Mouse (Mus musculus): ENCODE data around the gene Dcxr. TPM values are rescaled to one million over a fixed set of nuclear protein-coding genes. Genes with fewer than 3 reads are reported as not detected.
"Not testable (repeated sequence)": the region's sequence is repeated elsewhere in the genome, so short reads cannot be mapped to it uniquely, and the experiment has no call there.

Gene Dcxr
- 21.1 and 23.2 TPM in 2 replicates for polyA plus RNA-seq (2014; fragmentation: Nextera tagmentation; extraction: Ambion mirVana)

DNA sequence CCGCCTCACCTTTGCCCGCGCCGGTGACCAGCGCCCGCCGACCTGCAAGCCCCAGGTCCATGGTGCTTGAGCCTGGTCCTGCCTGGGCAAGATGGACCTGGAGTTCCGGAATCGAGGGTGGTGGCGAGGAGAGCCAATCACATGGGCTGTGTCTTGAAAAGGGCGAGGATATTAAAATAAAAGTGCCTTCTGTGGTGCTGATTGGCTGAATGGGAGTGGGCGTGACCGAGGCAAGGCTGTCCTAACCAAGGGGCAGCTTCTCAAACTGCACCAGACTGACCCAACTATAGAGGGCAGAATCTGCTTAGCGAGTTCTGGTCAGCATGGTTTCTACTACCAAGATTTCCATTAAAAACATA is at the start of gene Dcxr:
Gene Dcxr (minus strand): TSS at position 113 of the 359 bp plus-strand sequence.
- peaks cover 10% of the 10 kb centered on the region for H3K4me1 ChIP-seq (ENCODE audit: control insufficient read depth, insufficient read depth, low read length)
- peak within 1 kb of the TSS; percentile 57 for H3K4me3 ChIP-seq (ENCODE audit: low read length)
- H3K9ac ChIP-seq (ENCODE audit: low read depth, low read length) = peak within 1 kb of the TSS; percentile 47
- no peaks in the 10 kb centered on the region for H3K36me3 ChIP-seq (ENCODE audit: control insufficient read depth, insufficient read depth, low read length)
- peak within 1 kb of the TSS; percentile 79 for H3K4me2 ChIP-seq (replicated peaks; ENCODE audit: low read depth, low read length)
- no peaks in the 10 kb centered on the region for H3K9me3 ChIP-seq (ENCODE audit: control insufficient read depth, low read length)
- no peak within 1 kb of the TSS for H3K27ac ChIP-seq (ENCODE audit: low read depth, low read length)
- H3K27me3 ChIP-seq (ENCODE audit: control insufficient read depth, insufficient read depth, low read length) = no peaks in the 10 kb centered on the region
- 2% methylated on average over 14 of the region's 14 CpGs for WGBS
- ATAC-seq (ENCODE audit: low FRiP score, low TSS enrichment) = peak; percentile 90

DNA sequence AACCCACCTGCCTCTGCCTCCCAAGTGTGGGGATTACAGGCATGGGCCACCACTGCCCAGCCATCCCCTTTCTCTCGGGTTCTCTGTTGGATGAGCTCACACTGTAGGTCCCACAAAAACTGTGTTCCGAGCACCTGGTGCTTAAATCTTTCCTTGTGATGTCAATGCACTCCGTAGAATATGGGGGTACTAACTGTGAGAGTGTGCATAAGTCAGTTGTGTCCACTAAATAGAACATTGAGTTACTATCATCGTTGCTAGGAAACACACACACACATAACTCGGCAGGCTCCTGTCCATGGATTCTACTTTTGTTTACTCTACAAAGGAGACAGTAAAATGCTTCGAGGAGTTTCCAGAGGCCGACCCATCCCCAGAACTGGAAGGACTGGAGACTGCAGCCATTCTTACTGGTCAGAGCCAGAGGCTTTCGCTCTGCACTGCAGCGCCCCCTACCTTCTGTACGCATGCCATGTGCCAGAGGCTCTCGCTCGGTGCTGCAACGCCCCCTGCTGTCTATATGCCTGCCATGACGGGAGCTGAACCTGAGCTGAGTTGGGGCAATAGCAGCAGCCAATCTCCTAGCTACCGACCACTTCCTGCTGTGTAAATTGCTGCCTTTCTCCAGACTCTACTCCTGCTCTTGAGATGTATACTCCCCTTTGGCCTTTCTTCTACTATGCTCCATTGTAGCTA is 48.8 kb upstream of the Dcxr start:
- no peak overlapping the region for H3K4me3 ChIP-seq (ENCODE audit: low read length)
- no peaks in the 10 kb centered on the region for H3K27me3 ChIP-seq (ENCODE audit: control insufficient read depth, insufficient read depth, low read length)
- H3K4me1 ChIP-seq (ENCODE audit: control insufficient read depth, insufficient read depth, low read length) = no peaks in the 10 kb centered on the region
- H3K36me3 ChIP-seq (ENCODE audit: control insufficient read depth, insufficient read depth, low read length) = peaks cover 6% of the 10 kb centered on the region; the same call in 1 of the 2 replicates
- H3K27ac ChIP-seq (ENCODE audit: low read depth, low read length) = no peak overlapping the region
- 27% methylated on average over 15 of the region's 15 CpGs for WGBS
- peak; percentile 91 for ATAC-seq (ENCODE audit: low FRiP score, low TSS enrichment)
- H3K9ac ChIP-seq (ENCODE audit: low read depth, low read length) = no peak overlapping the region
- H3K4me2 ChIP-seq (replicated peaks; ENCODE audit: low read depth, low read length) = no peak overlapping the region
- no peaks in the 10 kb centered on the region for H3K9me3 ChIP-seq (ENCODE audit: control insufficient read depth, low read length)

DNA sequence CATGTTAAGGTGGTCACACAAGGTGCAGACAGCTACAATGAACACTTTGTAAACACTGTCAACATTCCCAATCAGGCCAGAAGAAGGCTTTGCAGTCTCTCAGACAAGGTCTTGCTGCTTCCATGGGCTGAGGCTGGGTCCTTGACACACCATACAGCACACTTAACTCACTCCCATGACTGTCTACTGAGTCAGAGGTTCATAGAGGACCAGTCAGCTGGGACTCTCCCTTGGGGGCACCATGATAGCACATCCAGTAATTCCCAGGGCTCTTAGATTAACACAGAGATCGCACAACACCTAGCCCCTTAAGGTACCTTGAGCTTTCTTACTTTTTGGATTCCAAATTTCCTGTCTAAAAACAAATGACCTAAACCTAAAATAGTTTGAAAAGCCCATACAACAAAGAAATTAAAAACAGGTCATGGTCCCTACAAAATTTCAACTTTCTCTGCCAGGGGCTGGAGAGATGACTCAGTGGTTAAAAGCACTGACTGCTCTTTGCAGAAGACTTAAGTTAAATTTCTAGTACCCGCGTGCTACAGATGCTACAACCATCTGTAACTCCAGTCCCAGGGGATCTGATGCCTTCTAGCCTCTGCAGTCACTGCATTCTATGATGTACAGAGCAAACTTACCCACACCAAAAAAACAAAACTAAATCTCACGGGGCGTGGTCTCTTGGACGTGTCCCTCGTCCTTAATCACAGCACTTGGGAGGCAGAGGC is 46.5 kb upstream of the Dcxr start:
- no peaks in the 10 kb centered on the region for H3K36me3 ChIP-seq (ENCODE audit: control insufficient read depth, insufficient read depth, low read length)
- H3K4me2 ChIP-seq (replicated peaks; ENCODE audit: low read depth, low read length) = no peak overlapping the region
- 88% methylated on average over 7 of the region's 7 CpGs for WGBS
- no peak overlapping the region for H3K4me3 ChIP-seq (ENCODE audit: low read length)
- H3K4me1 ChIP-seq (ENCODE audit: control insufficient read depth, insufficient read depth, low read length) = no peaks in the 10 kb centered on the region
- H3K27me3 ChIP-seq (ENCODE audit: control insufficient read depth, insufficient read depth, low read length) = no peaks in the 10 kb centered on the region
- no peak overlapping the region for H3K27ac ChIP-seq (ENCODE audit: low read depth, low read length)
- no peak overlapping the region for H3K9ac ChIP-seq (ENCODE audit: low read depth, low read length)
- ATAC-seq (ENCODE audit: low FRiP score, low TSS enrichment) = no peak
- H3K9me3 ChIP-seq (ENCODE audit: control insufficient read depth, low read length) = no peaks in the 10 kb centered on the region

DNA sequence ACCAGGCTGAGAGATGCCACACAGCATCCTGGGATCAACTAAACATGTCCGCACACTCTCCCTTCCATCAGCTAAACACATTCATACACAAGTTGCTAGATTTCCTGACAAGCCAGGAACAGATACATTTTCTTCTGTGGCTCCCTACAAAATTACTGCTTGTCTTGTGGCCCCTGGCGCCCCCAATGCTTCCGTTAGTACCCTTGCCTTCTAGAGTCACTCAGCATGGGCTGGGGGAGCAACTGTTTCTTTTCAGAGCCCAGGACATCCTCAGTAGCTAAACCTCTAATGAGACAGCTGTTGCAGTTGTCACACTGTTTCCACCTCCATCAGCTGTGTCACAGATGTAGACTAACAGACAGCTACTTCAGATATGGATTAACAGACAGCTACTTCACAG is 45.7 kb upstream of the Dcxr start:
- Histone ChIP-seq H3K27me3 (ENCODE audit: control insufficient read depth, insufficient read depth, low read length) (no peaks in the 10 kb centered on the region), H3K4me2 (replicated peaks; ENCODE audit: low read depth, low read length) (no peak overlapping the region), H3K4me3 (ENCODE audit: low read length) (no peak overlapping the region), H3K36me3 (ENCODE audit: control insufficient read depth, insufficient read depth, low read length) (no peaks in the 10 kb centered on the region), H3K4me1 (ENCODE audit: control insufficient read depth, insufficient read depth, low read length) (no peaks in the 10 kb centered on the region), H3K27ac (ENCODE audit: low read depth, low read length) (no peak overlapping the region), H3K9ac (ENCODE audit: low read depth, low read length) (no peak overlapping the region), H3K9me3 (ENCODE audit: control insufficient read depth, low read length) (no peaks in the 10 kb centered on the region)
- 84% methylated on average over 3 of the region's 3 CpGs for WGBS
- ATAC-seq (ENCODE audit: low FRiP score, low TSS enrichment) = no peak

DNA sequence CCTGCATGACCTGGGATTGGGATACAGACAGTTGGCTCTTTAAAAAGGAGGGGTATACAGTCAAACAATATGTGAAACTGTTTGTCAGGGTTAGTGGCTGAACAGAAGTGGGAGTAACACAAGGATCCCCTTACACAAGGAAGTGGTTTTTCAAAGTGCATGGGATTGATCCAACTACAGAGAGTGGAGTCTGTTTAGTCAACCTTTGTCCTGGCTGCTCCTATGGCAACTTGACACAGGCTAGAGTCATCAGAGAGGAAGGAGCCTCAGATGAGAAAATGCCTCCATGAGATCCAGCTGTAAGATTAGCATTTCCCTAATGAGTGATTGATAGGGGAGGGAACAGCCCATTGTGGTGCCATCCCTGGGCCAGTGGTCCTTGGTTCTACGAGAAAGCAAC is 41.1 kb upstream of the Dcxr start:
- Histone ChIP-seq H3K27me3 (ENCODE audit: control insufficient read depth, insufficient read depth, low read length) (no peaks in the 10 kb centered on the region), H3K4me3 (ENCODE audit: low read length) (no peak overlapping the region), H3K4me2 (replicated peaks; ENCODE audit: low read depth, low read length) (no peak overlapping the region), H3K4me1 (ENCODE audit: control insufficient read depth, insufficient read depth, low read length) (no peaks in the 10 kb centered on the region), H3K36me3 (ENCODE audit: control insufficient read depth, insufficient read depth, low read length) (no peaks in the 10 kb centered on the region), H3K9me3 (ENCODE audit: control insufficient read depth, low read length) (no peaks in the 10 kb centered on the region), H3K9ac (ENCODE audit: low read depth, low read length) (no peak overlapping the region), H3K27ac (ENCODE audit: low read depth, low read length) (no peak overlapping the region)
- WGBS = 25% methylated on average over 1 of the region's 1 CpGs
- no peak for ATAC-seq (ENCODE audit: low FRiP score, low TSS enrichment)

DNA sequence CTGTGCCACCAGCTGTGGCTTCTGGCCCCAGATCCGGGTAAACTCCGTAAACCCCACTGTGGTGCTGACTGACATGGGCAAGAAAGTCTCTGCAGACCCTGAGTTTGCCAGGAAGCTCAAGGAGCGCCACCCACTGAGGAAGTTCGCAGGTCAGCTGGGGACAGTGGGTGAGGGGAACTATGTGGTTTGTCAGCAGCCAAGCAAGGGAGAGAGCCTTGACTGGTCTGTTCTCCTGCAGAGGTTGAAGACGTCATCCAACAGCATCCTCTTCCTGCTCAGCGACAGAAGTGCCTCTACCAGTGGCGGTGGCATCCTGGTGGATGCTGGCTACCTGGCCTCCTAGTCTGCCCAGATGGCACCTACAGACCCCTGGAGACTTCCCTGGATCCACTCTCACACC is 39.9 kb upstream of the Dcxr start:
- H3K27ac ChIP-seq (ENCODE audit: low read depth, low read length); H3K27me3 ChIP-seq (ENCODE audit: control insufficient read depth, insufficient read depth, low read length); H3K4me3 ChIP-seq (ENCODE audit: low read length); H3K36me3 ChIP-seq (ENCODE audit: control insufficient read depth, insufficient read depth, low read length); H3K9ac ChIP-seq (ENCODE audit: low read depth, low read length); ATAC-seq (ENCODE audit: low FRiP score, low TSS enrichment); H3K4me2 ChIP-seq (replicated peaks; ENCODE audit: low read depth, low read length); H3K9me3 ChIP-seq (ENCODE audit: control insufficient read depth, low read length); H3K4me1 ChIP-seq (ENCODE audit: control insufficient read depth, insufficient read depth, low read length): not testable (repeated sequence)
- WGBS = 81% methylated on average over 3 of the region's 7 CpGs

DNA sequence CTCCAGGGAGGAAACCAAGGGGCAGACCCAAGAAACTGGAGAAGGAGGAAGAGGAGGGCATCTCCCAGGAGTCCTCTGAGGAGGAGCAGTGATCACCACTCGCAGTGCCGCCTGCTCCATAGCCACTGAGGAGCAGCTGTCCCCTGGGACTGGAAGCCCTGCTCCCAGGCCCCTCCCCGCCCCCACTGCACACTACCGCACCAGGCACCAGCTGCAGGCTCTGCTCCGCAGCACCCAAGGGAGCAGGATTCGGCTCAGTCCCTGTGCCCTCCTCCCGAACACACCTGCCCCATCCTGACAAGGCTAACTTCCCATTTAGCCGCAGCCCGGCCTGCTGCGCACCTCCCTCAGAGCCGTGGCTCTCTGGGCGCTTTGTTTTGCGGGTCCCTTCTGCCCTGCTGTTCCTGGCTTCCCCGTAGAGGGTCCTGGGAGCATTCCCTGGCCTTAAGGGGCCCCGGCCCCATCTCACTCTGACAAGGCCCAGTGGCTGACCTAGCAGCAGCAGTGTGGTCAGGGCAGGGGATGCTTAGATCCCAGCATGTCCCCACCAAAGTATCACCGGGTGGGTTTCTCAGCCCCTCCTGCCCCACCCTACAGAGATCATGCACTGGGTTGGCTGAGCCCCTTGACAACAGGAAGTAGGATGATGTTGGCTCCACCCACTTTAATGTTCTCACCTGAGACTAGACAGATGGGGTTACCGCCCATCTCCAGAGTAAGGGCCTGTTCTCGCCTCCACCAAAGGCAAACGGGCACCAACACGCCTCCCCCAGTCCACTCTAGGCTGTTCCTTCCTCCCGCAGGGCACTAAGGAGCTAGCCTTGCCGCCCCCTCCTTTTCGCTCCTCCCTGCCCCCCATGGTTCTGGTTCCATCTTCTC is 36.3 kb upstream of the Dcxr start:
- 0% methylated on average over 2 of the region's 23 CpGs for WGBS
- not testable (repeated sequence) for H3K9ac ChIP-seq (ENCODE audit: low read depth, low read length); H3K36me3 ChIP-seq (ENCODE audit: control insufficient read depth, insufficient read depth, low read length); H3K27me3 ChIP-seq (ENCODE audit: control insufficient read depth, insufficient read depth, low read length); H3K27ac ChIP-seq (ENCODE audit: low read depth, low read length); H3K4me3 ChIP-seq (ENCODE audit: low read length); H3K4me2 ChIP-seq (replicated peaks; ENCODE audit: low read depth, low read length); H3K4me1 ChIP-seq (ENCODE audit: control insufficient read depth, insufficient read depth, low read length)
- peak; percentile 37; the same call in 1 of the 2 replicates for ATAC-seq (ENCODE audit: low FRiP score, low TSS enrichment)
- H3K9me3 ChIP-seq (ENCODE audit: control insufficient read depth, low read length) = peaks cover 16% of the 10 kb centered on the region

DNA sequence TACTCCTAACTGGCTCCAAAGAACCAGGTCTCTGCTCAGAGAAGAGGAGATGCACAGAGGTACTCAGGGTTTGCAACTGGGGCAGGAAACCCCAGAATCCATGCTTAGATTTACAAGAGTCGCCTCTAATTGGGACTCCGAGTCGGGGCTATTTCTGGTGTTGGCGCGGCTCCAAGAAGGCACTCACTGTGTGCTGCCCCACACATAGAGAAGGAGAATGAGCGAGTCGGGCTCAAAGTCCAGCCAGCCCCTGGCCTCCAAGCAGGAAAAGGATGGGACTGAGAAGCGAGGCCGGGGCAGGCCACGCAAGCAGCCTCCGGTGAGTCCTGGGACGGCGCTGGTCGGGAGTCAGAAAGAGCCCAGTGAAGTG is 35.6 kb upstream of the Dcxr start, which contains the start of gene Hmga1b:
Gene Hmga1b (plus strand): TSS at position 123 of the 370 bp plus-strand sequence.
- 23% methylated on average over 13 of the region's 14 CpGs for WGBS
- peak; percentile 18; the same call in 1 of the 2 replicates for ATAC-seq (ENCODE audit: low FRiP score, low TSS enrichment)
- H3K4me1 ChIP-seq (ENCODE audit: control insufficient read depth, insufficient read depth, low read length); H3K9ac ChIP-seq (ENCODE audit: low read depth, low read length); H3K4me3 ChIP-seq (ENCODE audit: low read length); H3K27me3 ChIP-seq (ENCODE audit: control insufficient read depth, insufficient read depth, low read length); H3K27ac ChIP-seq (ENCODE audit: low read depth, low read length); H3K36me3 ChIP-seq (ENCODE audit: control insufficient read depth, insufficient read depth, low read length); H3K4me2 ChIP-seq (replicated peaks; ENCODE audit: low read depth, low read length): not testable (repeated sequence)
- H3K9me3 ChIP-seq (ENCODE audit: control insufficient read depth, low read length) = peaks cover 23% of the 10 kb centered on the region

All from kidney, embryonic 14.5 days (tissue).